Mouse (Mus musculus) kidney, adult 8-10 months (tissue): Measurements from ENCODE around the gene Egfl7.

Experiments used
- DNase-seq, 2 experiments: peaks; one replicate each; pipeline ENCODE4 v3.0.0; 2022

Gene Egfl7

GRCm38 (mm10) chr2:26570034-26570433 is 9.8 kb upstream of the Egfl7 start:
- peak in 1 of 2 experiments; percentile 75 for DNase-seq

DNA sequence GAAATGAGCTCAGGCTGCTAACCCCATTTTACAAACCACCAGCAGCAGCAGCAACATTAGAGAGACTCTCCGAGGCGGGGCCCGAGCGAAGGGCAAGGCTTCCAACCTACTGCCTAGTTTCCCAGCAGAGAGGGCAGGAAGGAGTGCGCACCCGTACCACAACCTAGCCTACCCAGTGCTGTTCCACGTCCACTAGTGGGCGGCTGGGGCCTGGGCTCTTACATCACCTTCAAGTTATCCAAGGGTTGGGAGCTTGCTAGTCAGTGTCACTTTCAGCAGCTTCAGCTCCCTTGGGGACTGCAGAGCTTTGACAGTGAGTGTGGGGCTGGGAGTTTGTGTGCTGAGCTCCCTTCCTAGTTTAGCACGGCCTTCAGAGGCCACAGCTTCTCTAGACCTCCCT is 8.4 kb upstream of the Egfl7 start:
- no peak for DNase-seq

DNA sequence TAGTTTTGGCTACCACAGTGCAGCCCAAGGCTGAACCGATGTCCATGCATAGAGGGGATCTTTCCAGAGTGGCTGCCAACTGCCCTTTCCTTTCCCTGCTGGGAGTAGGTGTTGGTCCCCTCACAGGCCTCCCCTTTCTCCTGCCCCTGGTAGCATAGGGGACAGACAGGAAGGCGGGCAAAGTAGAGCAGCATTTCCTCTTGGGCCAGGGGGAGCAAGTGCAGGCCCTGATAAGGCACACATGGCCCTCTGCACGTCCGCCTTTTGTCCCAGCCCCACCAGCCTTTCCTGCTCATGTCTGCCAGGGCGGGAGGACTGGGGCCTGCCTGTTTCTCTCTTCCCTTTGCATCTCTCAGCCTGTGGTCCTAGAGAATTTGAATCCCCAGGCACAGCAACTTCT is 8.0 kb upstream of the Egfl7 start:
- DNase-seq, result peak; percentile 58 to 74

DNA sequence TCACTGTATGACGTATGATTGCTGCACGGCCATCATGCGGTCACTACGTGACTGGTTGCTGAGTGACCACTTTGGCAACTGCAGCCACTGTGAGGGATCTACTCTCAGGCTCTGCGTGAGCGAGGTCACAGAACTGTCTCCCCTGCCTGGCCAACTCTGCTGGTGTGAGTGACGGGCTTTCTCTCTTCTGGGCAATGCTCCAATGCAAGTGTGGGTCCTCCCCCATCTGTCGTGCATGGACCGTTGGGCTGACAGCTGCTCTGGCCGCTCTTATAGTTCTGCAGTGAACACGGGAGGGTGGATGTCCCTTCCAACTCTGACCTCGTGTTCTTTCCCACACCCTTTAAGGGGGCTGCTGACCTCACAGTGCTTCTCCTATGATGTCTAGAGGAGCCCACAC is 6.4 kb upstream of the Egfl7 start:
- peak in 1 of 2 experiments; percentile 65 for DNase-seq

DNA sequence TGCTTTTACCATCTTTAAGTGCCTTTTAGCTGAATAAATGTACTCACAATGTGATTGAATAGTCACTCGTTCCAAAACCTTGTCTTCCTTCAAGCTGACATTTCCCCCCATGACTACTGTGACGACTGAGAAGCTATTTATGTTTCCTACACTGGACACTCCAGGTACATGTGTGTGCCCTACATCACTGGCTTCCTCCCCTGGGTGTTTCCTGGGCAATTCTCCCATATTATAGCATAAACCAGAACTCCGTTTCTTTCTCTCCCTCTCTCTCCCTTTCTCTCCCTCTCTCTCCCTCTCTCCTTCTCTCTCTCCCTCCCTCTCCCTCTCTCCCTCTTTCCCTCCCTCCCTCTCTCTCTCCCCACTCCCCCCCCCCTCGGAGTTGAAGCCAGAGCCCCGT is 6.0 kb upstream of the Egfl7 start:
- DNase-seq, result no peak

GRCm38 (mm10) chr2:26574862-26575261 is 5.0 kb upstream of the Egfl7 start:
- DNase-seq, result no peak

DNA sequence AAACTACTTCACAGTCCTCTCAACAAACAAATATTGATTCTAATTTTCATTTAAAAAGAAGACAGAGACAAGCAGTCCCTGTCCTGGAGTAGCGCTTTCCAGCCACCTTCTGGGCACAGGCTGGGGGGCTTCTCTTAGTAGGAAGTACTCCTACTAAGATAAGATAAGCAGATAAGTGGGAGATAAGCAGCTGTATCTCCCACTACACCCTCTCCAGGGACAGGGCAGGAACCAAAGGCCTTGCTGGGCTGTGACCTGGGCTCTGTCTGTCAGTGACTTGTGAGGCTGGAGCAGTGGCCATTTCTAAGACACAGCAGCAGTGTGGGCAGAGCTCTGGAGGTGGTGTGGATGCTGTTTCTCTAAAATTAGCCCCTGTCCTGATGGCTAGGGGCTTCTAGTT is 4.4 kb upstream of the Egfl7 start:
- no peak for DNase-seq

DNA sequence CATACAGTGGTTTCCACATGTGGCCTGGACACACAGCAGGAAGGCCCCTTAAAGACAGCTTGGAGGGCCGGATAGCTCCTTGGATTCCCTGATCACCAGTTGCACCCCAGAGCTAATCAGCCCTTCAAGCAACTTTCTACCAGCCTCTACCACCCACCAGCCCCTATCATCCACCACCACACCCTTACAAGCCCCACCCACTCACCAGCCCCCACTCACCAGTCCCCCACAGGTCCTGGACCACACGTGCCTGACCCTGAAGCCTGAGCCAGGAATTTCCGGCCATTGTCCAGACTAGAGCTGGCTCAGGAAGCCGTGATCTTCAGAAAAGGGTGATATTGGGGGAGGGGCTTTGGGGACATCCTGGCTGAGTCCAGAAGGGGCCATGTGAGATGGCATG is 3.9 kb upstream of the Egfl7 start:
- DNase-seq, result peak; percentile 62 to 78

DNA sequence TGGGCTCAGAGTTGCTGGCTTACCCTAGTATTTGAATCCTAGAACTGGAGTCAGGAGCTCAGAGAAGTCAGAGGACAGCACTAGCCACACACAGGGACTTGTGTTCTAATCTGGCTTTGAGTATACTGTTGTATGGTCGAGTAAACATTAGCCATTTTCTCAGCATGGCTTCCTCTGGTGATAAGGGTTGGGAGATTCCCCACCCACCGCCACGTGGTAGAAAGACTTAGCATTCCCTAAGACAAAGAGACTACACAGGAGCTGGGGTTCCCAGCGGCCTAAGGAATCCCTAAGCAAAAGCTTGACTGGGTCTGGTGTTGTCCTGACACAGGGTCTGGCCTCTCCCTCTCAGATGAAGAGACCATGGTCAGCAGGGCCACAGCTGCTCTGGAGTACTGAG is 3.4 kb upstream of the Egfl7 start:
- DNase-seq, result no peak

GRCm38 (mm10) chr2:26578369-26578768 is 1.4 kb upstream of the Egfl7 start:
- DNase-seq, result peak; percentile 57 to 79

GRCm38 (mm10) chr2:26580751-26581150 is 937 bp downstream of the Egfl7 start:
- DNase-seq, result peak; percentile 43 to 53

- DNase-seq, result peak; percentile 59 to 69
These were observed 2.4 kb downstream of the Egfl7 start for GRCm38 (mm10) chr2:26582203-26582602.

GRCm38 (mm10) chr2:26582741-26583140 is 2.9 kb downstream of the Egfl7 start:
- no peak for DNase-seq

DNA sequence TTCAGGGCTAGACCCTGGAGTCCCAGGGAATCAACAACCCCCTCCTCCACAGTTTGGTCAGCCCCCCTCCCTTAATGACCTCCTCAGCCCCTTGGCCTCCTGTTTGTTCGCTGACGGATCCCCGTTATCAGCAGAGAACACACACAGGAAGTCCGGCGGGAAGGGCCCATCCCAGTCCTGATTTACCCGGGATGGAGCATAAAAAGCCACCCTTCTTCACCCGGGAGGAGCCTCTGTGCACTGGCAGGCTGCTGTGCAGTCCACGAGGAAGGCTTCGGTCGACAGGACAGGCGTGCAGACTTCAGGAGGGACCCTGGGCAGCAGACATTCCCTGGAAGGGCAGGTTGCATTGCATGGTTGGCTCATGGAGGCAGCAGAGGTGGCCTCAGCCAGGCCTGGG is 3.8 kb downstream of the Egfl7 start:
- peak; percentile 72 to 76 for DNase-seq

DNA sequence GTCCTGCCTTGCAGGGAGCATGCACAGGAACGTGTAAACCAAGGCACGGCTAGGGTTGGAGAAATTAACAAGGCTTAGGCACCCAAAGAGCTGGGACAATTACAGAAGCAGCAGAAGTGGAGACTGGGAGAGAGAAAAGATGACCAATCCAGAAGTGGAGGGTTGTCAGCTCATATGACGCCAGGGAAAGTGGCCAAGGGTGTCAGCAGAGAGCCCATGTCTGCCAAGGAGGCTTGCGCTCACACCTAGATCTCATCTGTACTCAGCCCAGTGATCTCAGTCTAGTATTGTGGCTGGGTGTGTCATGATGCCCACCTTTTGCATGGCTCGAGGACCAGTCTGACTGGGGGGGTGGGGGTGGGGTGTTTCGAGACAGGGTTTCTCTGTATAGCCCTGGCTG is 5.9 kb downstream of the Egfl7 start:
- no peak for DNase-seq

- DNase-seq, result peak in 1 of 2 experiments; percentile 53
These were observed 6.7 kb downstream of the Egfl7 start, which contains the start of gene Gm20532 for GRCm38 (mm10) chr2:26586294-26587043. Gene Gm20532, plus strand, starts transcription at chr2:26586639.

- no peak for DNase-seq
These were observed 7.2 kb downstream of the Egfl7 start for GRCm38 (mm10) chr2:26587044-26587405.

DNA sequence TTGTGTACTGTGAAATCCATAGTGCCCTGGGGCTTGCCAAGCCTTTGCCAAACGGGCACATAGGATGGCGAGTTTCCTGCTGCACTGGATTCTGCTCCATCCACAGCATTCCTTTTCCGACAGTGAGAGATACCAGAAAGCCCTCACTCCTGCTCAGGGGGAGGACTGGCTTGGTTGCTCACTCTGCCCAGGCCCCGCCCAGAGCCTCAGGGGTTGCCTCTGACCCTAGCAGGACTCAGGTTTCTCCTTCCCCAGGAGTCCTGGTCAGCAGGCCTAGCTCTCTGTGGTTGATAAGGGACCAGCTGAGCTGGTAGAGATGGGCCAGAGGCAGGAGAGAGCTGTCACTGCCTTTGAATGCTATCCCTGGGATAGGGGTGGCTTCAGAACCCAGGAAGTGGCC is 8.8 kb downstream of the Egfl7 start:
- no peak for DNase-seq

GRCm38 (mm10) chr2:26589284-26589683 is 9.5 kb downstream of the Egfl7 start:
- no peak for DNase-seq

DNA sequence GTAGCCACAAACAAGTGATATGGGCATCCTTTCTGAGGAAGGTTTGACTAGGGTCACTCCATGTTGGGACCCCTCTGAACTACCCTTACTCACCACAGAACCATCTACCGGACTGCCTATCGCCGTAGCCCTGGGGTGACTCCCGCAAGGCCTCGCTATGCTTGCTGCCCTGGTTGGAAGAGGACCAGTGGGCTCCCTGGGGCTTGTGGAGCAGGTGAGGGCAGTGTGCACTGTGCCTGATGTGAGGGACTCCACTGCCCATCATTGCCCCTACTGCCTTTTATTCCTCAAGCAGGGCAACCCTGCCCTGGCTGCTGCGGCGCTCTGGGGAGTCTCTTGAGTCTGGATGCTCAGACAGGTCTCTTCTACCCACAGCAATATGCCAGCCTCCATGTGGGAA is 10.5 kb downstream of the Egfl7 start:
- DNase-seq, result no peak

GRCm38 (mm10) chr2:26590962-26591361 is 11.1 kb downstream of the Egfl7 start:
- DNase-seq, result no peak

GRCm38 (mm10) chr2:26591416-26591815 is 11.6 kb downstream of the Egfl7 start:
- no peak for DNase-seq

DNA sequence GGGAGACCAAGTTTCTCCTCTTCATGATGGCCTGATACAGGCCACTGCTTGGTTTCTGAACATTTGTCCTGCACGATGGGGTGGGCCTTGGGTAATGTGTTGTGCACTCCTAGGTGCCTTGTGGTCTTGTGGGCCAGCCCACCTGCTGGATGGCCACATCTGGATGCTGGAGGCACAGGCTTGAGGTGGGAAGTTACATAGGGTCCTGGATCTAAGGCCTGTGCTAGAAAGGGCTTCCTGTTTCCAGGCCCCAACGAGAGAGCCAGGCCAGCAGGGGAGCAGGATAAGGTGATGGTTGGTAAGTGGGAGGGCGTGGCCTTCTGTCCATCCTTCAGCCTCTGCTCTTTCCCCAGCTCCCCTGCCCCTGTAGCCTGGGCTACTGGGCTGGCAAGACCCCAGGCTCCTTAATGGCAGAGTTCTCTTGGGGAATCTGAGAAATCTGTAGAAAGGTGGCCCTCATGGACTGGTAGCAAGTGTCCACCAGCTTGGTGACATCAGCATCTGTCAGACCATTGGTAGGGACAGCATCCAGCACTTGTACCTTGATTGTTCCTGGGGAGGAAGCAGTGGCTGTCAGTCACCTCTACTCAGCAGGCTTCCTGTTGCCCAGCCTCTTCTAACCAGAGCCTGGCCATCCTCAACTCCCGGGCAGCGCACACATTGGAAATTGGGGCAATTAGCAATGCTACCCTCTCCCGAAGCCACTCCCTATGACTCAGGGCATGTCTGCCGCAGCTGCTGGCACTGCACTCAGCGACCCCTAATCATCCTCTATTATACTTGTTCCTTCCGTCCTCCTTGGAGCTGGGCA is 13.6 kb downstream of the Egfl7 start:
- DNase-seq, result no peak

- DNase-seq, result peak; percentile 78 to 83
These were observed 14.2 kb downstream of the Egfl7 start for GRCm38 (mm10) chr2:26594022-26594346.
